In the genomic region with DNA sequence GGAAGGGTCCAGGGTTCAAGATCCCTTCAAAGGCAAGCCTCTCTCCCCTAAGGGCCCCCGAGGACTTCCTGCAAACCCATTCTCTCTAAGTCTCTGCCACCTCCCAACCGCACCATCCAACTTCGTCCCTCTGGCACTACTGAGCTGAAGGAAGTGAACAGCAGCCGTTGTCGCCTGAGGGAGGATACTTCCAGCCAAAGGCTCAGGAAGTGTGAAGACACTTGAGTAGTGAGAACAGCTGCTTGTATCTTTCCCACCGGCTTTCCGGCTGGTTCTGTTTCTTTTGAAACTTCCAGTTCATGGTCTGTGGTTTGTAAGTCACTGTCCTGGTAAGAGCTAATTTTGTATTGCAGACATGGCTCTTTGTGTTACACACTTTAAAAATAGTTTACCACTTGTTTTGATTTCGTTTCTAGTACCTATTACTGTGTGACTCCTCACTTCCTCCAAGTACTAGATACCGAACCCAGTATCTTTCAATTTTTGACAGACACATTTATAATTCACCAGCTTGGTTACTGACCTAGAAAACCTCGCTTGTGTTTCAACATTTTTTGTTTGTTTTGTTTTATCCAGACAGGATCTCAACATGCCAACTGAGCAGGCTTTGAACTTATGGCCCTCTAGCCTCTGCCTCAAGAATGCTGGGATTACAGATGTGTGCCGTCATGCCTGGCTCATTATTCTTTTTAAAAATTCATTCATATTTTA, we compare ENCODE assay signal across 11 mouse cellular contexts. TPM values are rescaled to one million over a fixed set of nuclear protein-coding genes. Genes with fewer than 3 reads are reported as not detected.
DNase-seq lines count a peak whose midpoint lies in the region; ATAC-seq and TF ChIP-seq lines count a peak whose summit lies in the region.
"Had no signal": no experiment of that assay in that cellular context is flagged by ENCODE, and none has a peak within 500 bp of the region (broad histone marks: within the 10 kb centered on the region; RNA-seq: fewer than 3 reads in every experiment).

No protein-coding gene starts in this region.

- H3K36me3 ChIP-seq in C2C12 (ENCODE audit: control insufficient read depth, insufficient read depth) = no peaks in the 10 kb centered on the region
- H3K36me3 ChIP-seq: hindbrain, embryonic 12.5 days had no signal

- no peak overlapping the region for H3K4me3 ChIP-seq in C2C12 (ENCODE audit: insufficient read depth, poor library complexity, severe bottlenecking)
- H3K4me3 ChIP-seq: hindbrain, embryonic 12.5 days had no signal

- H3K27me3 ChIP-seq in C2C12 (ENCODE audit: control insufficient read depth, insufficient read depth, insufficient read length) = no peaks in the 10 kb centered on the region
- H3K27me3 ChIP-seq: hindbrain, embryonic 12.5 days had no signal

- no peak for TF ChIP-seq CTCF in C2C12 (IDR thresholded peaks at IDR 0.05; ENCODE audit: control insufficient read depth, insufficient read depth, insufficient read length)

- peak; percentile 88 for ATAC-seq in granulocyte monocyte progenitor cell, adult 5-6 weeks (replicated peaks; ENCODE audit: poor library complexity, severe bottlenecking)
- peak; percentile 40; the same call in 1 of the 2 replicates for ATAC-seq in neutrophil, adult 5-6 weeks (ENCODE audit: extremely low read depth, insufficient number of reproducible peaks, low FRiP score, poor library complexity, severe bottlenecking)
- ATAC-seq in megakaryocyte-erythroid progenitor cell, adult 5-6 weeks (replicated peaks; ENCODE audit: low FRiP score, low TSS enrichment, poor library complexity, severe bottlenecking) = no peak

- no peaks in the 10 kb centered on the region for H3K79me2 ChIP-seq in C2C12 (ENCODE audit: control insufficient read depth, insufficient read depth)

- DNase-seq in kidney, adult 8-10 months = peak; percentile 15 to 22
- no peak for DNase-seq in kidney, adult 11 months
- DNase-seq in adrenal gland, adult 8-10 months = no peak
- DNase-seq in urinary bladder, postnatal 4 days (ENCODE audit: low spot score in 2 of 2) = no peak
- DNase-seq: cerebellum, adult 18-20 months; lung, embryonic 14.5 days had no signal

- H3K79me3 ChIP-seq in C2C12 (ENCODE audit: low read depth) = no peaks in the 10 kb centered on the region

- no peak overlapping the region for H3ac ChIP-seq in C2C12 (ENCODE audit: control insufficient read depth, insufficient read length, low read depth)

TF ChIP-seq in C2C12, 6 proteins besides CTCF, POLR2A, EP300 and RAD21:
- TF ChIP-seq CEBPB (IDR thresholded peaks at IDR 0.05; ENCODE audit: low read depth) (no peak), MYOD1 (IDR thresholded peaks at IDR 0.05; ENCODE audit: control insufficient read depth, insufficient read length, low read depth) (peak; percentile 92)

RNA-seq across cellular contexts. Expression of a gene that starts 35.9 kb away (rescaled TPM):
- polyA plus RNA-seq in C2C12 (2012; fragmentation: generic; extraction: Trizol) = 65.0 TPM
- total RNA-seq in granulocyte monocyte progenitor cell, adult 5-6 weeks (2014; fragmentation: Nextera tagmentation) = 143 and 157 TPM in 2 replicates
- 30.7 and 47.1 TPM in 2 replicates for total RNA-seq in granulocyte monocyte progenitor cell, adult 5-6 weeks (2017)
- total RNA-seq in neutrophil, adult 5-6 weeks (2017) = 179 and 200 TPM in 2 replicates
- total RNA-seq in adrenal gland, adult 8-10 months (2022) = 100 to 1,000 TPM in 3 of 4 experiments, 10 to 100 TPM in 1; 96.9 to 142 (median 114) TPM
- 147 and 182 TPM in 2 replicates for total RNA-seq in megakaryocyte-erythroid progenitor cell, adult 5-6 weeks (2014; fragmentation: Nextera tagmentation)
- total RNA-seq in megakaryocyte-erythroid progenitor cell, adult 5-6 weeks (2017) = 40.3 and 77.8 TPM in 2 replicates

RNA-seq across cellular contexts. Expression of a gene that starts 36.2 kb away (rescaled TPM):
- 11.3 TPM for polyA plus RNA-seq in C2C12 (2012; fragmentation: generic; extraction: Trizol)
- 1.2 and 1.3 TPM in 2 replicates for total RNA-seq in granulocyte monocyte progenitor cell, adult 5-6 weeks (2014; fragmentation: Nextera tagmentation)
- 0.69 and 1.2 TPM in 2 replicates for total RNA-seq in granulocyte monocyte progenitor cell, adult 5-6 weeks (2017)
- total RNA-seq in neutrophil, adult 5-6 weeks (2017) = 99.1 and 109 TPM in 2 replicates
- 100 to 1,000 TPM in 2 of 4 experiments, 10 to 100 TPM in 2; 32.4 to 142 (median 75.6) TPM for total RNA-seq in adrenal gland, adult 8-10 months (2022)
- 6.6 and 7.0 TPM in 2 replicates for total RNA-seq in megakaryocyte-erythroid progenitor cell, adult 5-6 weeks (2014; fragmentation: Nextera tagmentation)
- total RNA-seq in megakaryocyte-erythroid progenitor cell, adult 5-6 weeks (2017) = 2.9 and 5.2 TPM in 2 replicates

Comparison
In these comparisons a context has a peak if more than half of its experiments do, and no peak if none do; other contexts are left out.
1. DNase-seq: peak in kidney, adult 8-10 months (2 of 2); none in kidney, adult 11 months (single experiment), adrenal gland, adult 8-10 months (single experiment) and urinary bladder, postnatal 4 days (0 of 2).
2. RNA of a gene that starts 36.2 kb away (total RNA-seq): 32.4 to 142 TPM in adrenal gland, adult 8-10 months and 99.1 to 109 TPM in neutrophil, adult 5-6 weeks; 2.9 to 7.0 TPM in megakaryocyte-erythroid progenitor cell, adult 5-6 weeks and 0.69 to 1.3 TPM in granulocyte monocyte progenitor cell, adult 5-6 weeks; every median in the first group is over 4 times any median in the second.